Mouse (Mus musculus): Measurements from ENCODE around the gene Exoc4.

Gene Exoc4

GRCm38 (mm10) chr6:33958281-33958680, 709.4 kb downstream of the Exoc4 start:
- no peak for DNase-seq

- DNase-seq, result no peak
Observed at GRCm38 (mm10) chr6:33960766-33961165, 711.9 kb downstream of the Exoc4 start.

- DNase-seq, result no peak
Observed at GRCm38 (mm10) chr6:33963092-33963491, 714.2 kb downstream of the Exoc4 start.

GRCm38 (mm10) chr6:33965571-33965970, 716.7 kb downstream of the Exoc4 start:
- DNase-seq, result no peak

- peak; percentile 37 to 39 for DNase-seq
Observed at GRCm38 (mm10) chr6:33968746-33969145, 719.9 kb downstream of the Exoc4 start.

GRCm38 (mm10) chr6:33972801-33973200, 723.9 kb downstream of the Exoc4 start:
- no peak for DNase-seq

- DNase-seq, result no peak
Observed at GRCm38 (mm10) chr6:33976576-33976975, 727.7 kb downstream of the Exoc4 start.

- peak; percentile 35 to 45 for DNase-seq
Observed at GRCm38 (mm10) chr6:33977448-33977847, 728.6 kb downstream of the Exoc4 start.

GRCm38 (mm10) chr6:33977880-33978279, 729.0 kb downstream of the Exoc4 start:
- DNase-seq, result no peak

GRCm38 (mm10) chr6:33982709-33983108, 733.8 kb downstream of the Exoc4 start:
- no peak for DNase-seq

- DNase-seq, result no peak
Observed at GRCm38 (mm10) chr6:33987132-33987531, 738.2 kb downstream of the Exoc4 start.

- DNase-seq, result peak in 1 of 2 experiments; percentile 7
Observed at GRCm38 (mm10) chr6:33992213-33993034, 743.5 kb downstream of the Exoc4 start.

- no peak for DNase-seq
Observed at GRCm38 (mm10) chr6:33993842-33994241, 745.0 kb downstream of the Exoc4 start.

GRCm38 (mm10) chr6:33998590-33998989, 749.7 kb downstream of the Exoc4 start:
- DNase-seq, result no peak

- DNase-seq, result no peak
Observed at GRCm38 (mm10) chr6:33999530-33999929, 750.6 kb downstream of the Exoc4 start.

- peak in 1 of 2 experiments; percentile 10 for DNase-seq
Observed at GRCm38 (mm10) chr6:34000644-34001043, 751.8 kb downstream of the Exoc4 start.

- no peak for DNase-seq
Observed at GRCm38 (mm10) chr6:34003033-34003432, 754.1 kb downstream of the Exoc4 start.

GRCm38 (mm10) chr6:34013469-34013868, 764.6 kb downstream of the Exoc4 start:
- no peak for DNase-seq
